Mouse (Mus musculus) stomach, embryonic 15.5 days (tissue): Measurements from ENCODE around the gene St8sia4. TPM values are rescaled to one million over a fixed set of nuclear protein-coding genes. Genes with fewer than 3 reads are reported as not detected.

Source experiments
- ATAC-seq: fragments of 200-750 bp; cut with Nextera tagmentation; 2 replicates; pipeline ENCODE4 v1.8.0; 2017; ENCODE audit warnings: low read depth, moderate number of reproducible peaks, moderate TSS enrichment; ENCODE audit not compliant: insufficient read depth, low FRiP score
- H3K27ac ChIP-seq: fragments of 300-500 bp; sonication (generic); 2 replicates; pipeline ENCODE4 v1.5.1; 2015; ENCODE audit warnings: mild to moderate bottlenecking, inconsistent platforms
- H3K27me3 ChIP-seq: fragments of 300-500 bp; sonication (generic); replicated peaks from 2 replicates; pipeline ENCODE4 v1.6.1; 2015; ENCODE audit warnings: inconsistent platforms
- H3K36me3 ChIP-seq: fragments of 300-500 bp; sonication (generic); 2 replicates; pipeline ENCODE4 v1.6.1; 2015; ENCODE audit warnings: inconsistent platforms
- H3K4me1 ChIP-seq: fragments of 300-500 bp; sonication (generic); 2 replicates; pipeline ENCODE4 v1.6.1; 2015; ENCODE audit warnings: inconsistent platforms
- H3K4me2 ChIP-seq: fragments of 300-500 bp; sonication (generic); 2 replicates; pipeline ENCODE4 v1.6.1; 2015; ENCODE audit warnings: mild to moderate bottlenecking, inconsistent platforms
- H3K4me3 ChIP-seq: fragments of 300-500 bp; sonication (generic); replicated peaks from 2 replicates; pipeline ENCODE4 v1.5.1; 2015; ENCODE audit warnings: inconsistent platforms
- H3K9ac ChIP-seq: fragments of 300-500 bp; sonication (generic); 2 replicates; pipeline ENCODE4 v1.6.1; 2015; ENCODE audit warnings: inconsistent platforms
- H3K9me3 ChIP-seq: fragments of 300-500 bp; sonication (generic); 2 replicates; pipeline ENCODE4 v1.6.1; 2016; ENCODE audit warnings: inconsistent platforms
- WGBS: fragments of 180-500 bp; shearing (Covaris S2); methylation state at CpG from one replicate; pipeline ENCODE4 v1.1.7; 2015; 5-methylcytosine and 5-hydroxymethylcytosine counted together
- polyA plus RNA-seq: library from polyadenylated mRNA; unstranded; fragments of >200 nt; fragmentation: Nextera tagmentation; extraction: Ambion mirVana; gene quantifications from 2 replicates; pipeline ENCODE4 v1.2.1, GENCODE M21; 2015

The St8sia4 gene
- polyA plus RNA-seq, 1 experiment from 2014 or later: 4.2 TPM

GRCm38 (mm10) chr1:95655564-95655963 lies 11.8 kb downstream of the St8sia4 start:
- H3K27me3 ChIP-seq: no peaks in the 10 kb centered on the region
- H3K4me2 ChIP-seq: no peak overlapping the region
- H3K4me3 ChIP-seq: no peak overlapping the region
- H3K9me3 ChIP-seq: no peaks in the 10 kb centered on the region
- no peak overlapping the region for H3K27ac ChIP-seq
- WGBS: 74% methylated on average over 9 of the region's 9 CpGs
- no peak overlapping the region for H3K9ac ChIP-seq
- H3K36me3 ChIP-seq: no peaks in the 10 kb centered on the region
- ATAC-seq: no peak
- H3K4me1 ChIP-seq: no peaks in the 10 kb centered on the region

GRCm38 (mm10) chr1:95653445-95653844 lies 13.9 kb downstream of the St8sia4 start:
- no peaks in the 10 kb centered on the region for H3K9me3 ChIP-seq
- H3K4me3 ChIP-seq: no peak overlapping the region
- no peaks in the 10 kb centered on the region for H3K4me1 ChIP-seq
- no peaks in the 10 kb centered on the region for H3K36me3 ChIP-seq
- no peak overlapping the region for H3K4me2 ChIP-seq
- ATAC-seq: no peak
- no peak overlapping the region for H3K27ac ChIP-seq
- no peak overlapping the region for H3K9ac ChIP-seq
- 86% methylated on average over 8 of the region's 8 CpGs for WGBS
- H3K27me3 ChIP-seq: no peaks in the 10 kb centered on the region

GRCm38 (mm10) chr1:95644292-95644691 lies 23.1 kb downstream of the St8sia4 start:
- no peak overlapping the region for H3K4me2 ChIP-seq
- no peak overlapping the region for H3K27ac ChIP-seq
- ATAC-seq: no peak
- WGBS: 81% methylated on average over 2 of the region's 2 CpGs
- no peaks in the 10 kb centered on the region for H3K9me3 ChIP-seq
- no peak overlapping the region for H3K4me3 ChIP-seq
- no peaks in the 10 kb centered on the region for H3K4me1 ChIP-seq
- no peaks in the 10 kb centered on the region for H3K27me3 ChIP-seq
- no peaks in the 10 kb centered on the region for H3K36me3 ChIP-seq
- H3K9ac ChIP-seq: no peak overlapping the region

- Histone ChIP-seq H3K9ac (no peak overlapping the region), H3K9me3 (no peaks in the 10 kb centered on the region), H3K4me3 (no peak overlapping the region), H3K36me3 (no peaks in the 10 kb centered on the region), H3K27me3 (no peaks in the 10 kb centered on the region), H3K4me2 (no peak overlapping the region), H3K4me1 (no peaks in the 10 kb centered on the region), H3K27ac (no peak overlapping the region)
- no peak for ATAC-seq
- WGBS: 91% methylated on average over 3 of the region's 3 CpGs
Observed at GRCm38 (mm10) chr1:95639001-95639400, 28.4 kb downstream of the St8sia4 start.

- no peak overlapping the region for H3K27ac ChIP-seq
- no peak overlapping the region for H3K4me3 ChIP-seq
- 71% methylated on average over 5 of the region's 5 CpGs for WGBS
- H3K4me1 ChIP-seq: no peaks in the 10 kb centered on the region
- H3K36me3 ChIP-seq: no peaks in the 10 kb centered on the region
- no peak for ATAC-seq
- H3K4me2 ChIP-seq: no peak overlapping the region
- no peaks in the 10 kb centered on the region for H3K9me3 ChIP-seq
- H3K27me3 ChIP-seq: no peaks in the 10 kb centered on the region
- H3K9ac ChIP-seq: no peak overlapping the region
Observed at GRCm38 (mm10) chr1:95624376-95624775, 43.0 kb downstream of the St8sia4 start.

GRCm38 (mm10) chr1:95618647-95619046 lies 48.7 kb downstream of the St8sia4 start:
- no peaks in the 10 kb centered on the region for H3K36me3 ChIP-seq
- no peak overlapping the region for H3K27ac ChIP-seq
- H3K9ac ChIP-seq: no peak overlapping the region
- no peak overlapping the region for H3K4me3 ChIP-seq
- no peaks in the 10 kb centered on the region for H3K27me3 ChIP-seq
- 64% methylated on average over 3 of the region's 3 CpGs for WGBS
- ATAC-seq: no peak
- H3K4me1 ChIP-seq: no peaks in the 10 kb centered on the region
- no peaks in the 10 kb centered on the region for H3K9me3 ChIP-seq
- no peak overlapping the region for H3K4me2 ChIP-seq

GRCm38 (mm10) chr1:95618125-95618524 lies 49.2 kb downstream of the St8sia4 start:
- H3K27ac ChIP-seq: no peak overlapping the region
- WGBS: 56% methylated on average over 3 of the region's 3 CpGs
- no peak for ATAC-seq
- no peak overlapping the region for H3K4me3 ChIP-seq
- H3K4me2 ChIP-seq: no peak overlapping the region
- no peaks in the 10 kb centered on the region for H3K36me3 ChIP-seq
- H3K4me1 ChIP-seq: no peaks in the 10 kb centered on the region
- H3K9me3 ChIP-seq: no peaks in the 10 kb centered on the region
- no peak overlapping the region for H3K9ac ChIP-seq
- no peaks in the 10 kb centered on the region for H3K27me3 ChIP-seq

- Histone ChIP-seq H3K4me3 (no peak overlapping the region), H3K9ac (no peak overlapping the region), H3K27ac (no peak overlapping the region), H3K4me2 (no peak overlapping the region), H3K36me3 (no peaks in the 10 kb centered on the region), H3K4me1 (no peaks in the 10 kb centered on the region), H3K27me3 (no peaks in the 10 kb centered on the region), H3K9me3 (no peaks in the 10 kb centered on the region)
- ATAC-seq: no peak
- 88% methylated on average over 2 of the region's 2 CpGs for WGBS
Observed at GRCm38 (mm10) chr1:95610017-95610416, 57.4 kb downstream of the St8sia4 start.

- Histone ChIP-seq H3K27me3 (no peaks in the 10 kb centered on the region), H3K27ac (no peak overlapping the region), H3K4me3 (no peak overlapping the region), H3K36me3 (no peaks in the 10 kb centered on the region), H3K4me2 (no peak overlapping the region), H3K9ac (no peak overlapping the region), H3K9me3 (no peaks in the 10 kb centered on the region), H3K4me1 (no peaks in the 10 kb centered on the region)
- 82% methylated on average over 5 of the region's 5 CpGs for WGBS
- ATAC-seq: no peak
Observed at GRCm38 (mm10) chr1:95609045-95609444, 58.3 kb downstream of the St8sia4 start.

- 45% methylated on average over 2 of the region's 2 CpGs for WGBS
- no peak overlapping the region for H3K27ac ChIP-seq
- no peaks in the 10 kb centered on the region for H3K9me3 ChIP-seq
- H3K27me3 ChIP-seq: no peaks in the 10 kb centered on the region
- no peaks in the 10 kb centered on the region for H3K36me3 ChIP-seq
- no peak overlapping the region for H3K4me3 ChIP-seq
- H3K4me2 ChIP-seq: no peak overlapping the region
- no peak; the same call in 1 of the 2 replicates for ATAC-seq
- H3K9ac ChIP-seq: no peak overlapping the region
- H3K4me1 ChIP-seq: no peaks in the 10 kb centered on the region
Observed at GRCm38 (mm10) chr1:95605458-95605857, 61.9 kb downstream of the St8sia4 start.

- Histone ChIP-seq H3K9me3 (no peaks in the 10 kb centered on the region), H3K36me3 (no peaks in the 10 kb centered on the region), H3K9ac (no peak overlapping the region), H3K27ac (no peak overlapping the region), H3K4me2 (no peak overlapping the region), H3K27me3 (no peaks in the 10 kb centered on the region), H3K4me1 (no peaks in the 10 kb centered on the region), H3K4me3 (no peak overlapping the region)
- 86% methylated on average over 1 of the region's 1 CpGs for WGBS
- no peak for ATAC-seq
Observed at GRCm38 (mm10) chr1:95598108-95598507, 69.3 kb downstream of the St8sia4 start.

GRCm38 (mm10) chr1:95596825-95597224 lies 70.5 kb downstream of the St8sia4 start:
- Histone ChIP-seq H3K4me2 (no peak overlapping the region), H3K36me3 (no peaks in the 10 kb centered on the region), H3K9ac (no peak overlapping the region), H3K27ac (no peak overlapping the region), H3K4me3 (no peak overlapping the region), H3K27me3 (no peaks in the 10 kb centered on the region), H3K9me3 (no peaks in the 10 kb centered on the region), H3K4me1 (no peaks in the 10 kb centered on the region)
- WGBS: 77% methylated on average over 1 of the region's 1 CpGs
- ATAC-seq: no peak

GRCm38 (mm10) chr1:95591101-95591500 lies 76.3 kb downstream of the St8sia4 start:
- ATAC-seq: no peak
- H3K27me3 ChIP-seq: no peaks in the 10 kb centered on the region
- no peaks in the 10 kb centered on the region for H3K9me3 ChIP-seq
- no peak overlapping the region for H3K4me2 ChIP-seq
- WGBS: 79% methylated on average over 2 of the region's 2 CpGs
- no peaks in the 10 kb centered on the region for H3K4me1 ChIP-seq
- H3K4me3 ChIP-seq: no peak overlapping the region
- H3K9ac ChIP-seq: no peak overlapping the region
- no peaks in the 10 kb centered on the region for H3K36me3 ChIP-seq
- H3K27ac ChIP-seq: no peak overlapping the region
